In genomic region chr13:9888284-9888683, GRCm38 (mm10) we compare ENCODE assay signal across 22 mouse cellular contexts.
A peak's percentile ranks its signal among the peaks of the same experiment; 100 is the strongest.
DNase-seq lines count a peak whose midpoint lies in the region; ATAC-seq lines count a peak whose summit lies in the region.
"Had no signal": no experiment of that assay in that cellular context is flagged by ENCODE, and none has a peak within 500 bp of the region (broad histone marks: within the 10 kb centered on the region; RNA-seq: fewer than 3 reads in every experiment).

No protein-coding gene starts in this region.

- no peak overlapping the region for H3K4me3 ChIP-seq in heart, embryonic 12.5 days
- no peak overlapping the region for H3K4me3 ChIP-seq in hindbrain, embryonic 14.5 days (replicated peaks; ENCODE audit: low read length)
- no peak overlapping the region for H3K4me3 ChIP-seq in hindbrain, embryonic 12.5 days
- H3K4me3 ChIP-seq in midbrain, embryonic 11.5 days (ENCODE audit: low read depth, low read length) = no peak overlapping the region
- H3K4me3 ChIP-seq in midbrain, embryonic 10.5 days = no peak overlapping the region
- no peak overlapping the region for H3K4me3 ChIP-seq in neural tube, embryonic 14.5 days (ENCODE audit: low read depth, low read length)

- H3K4me1 ChIP-seq in heart, embryonic 12.5 days (replicated peaks) = peaks cover 8% of the 10 kb centered on the region; the same call in 1 of the 2 replicates
- no peaks in the 10 kb centered on the region for H3K4me1 ChIP-seq in hindbrain, embryonic 14.5 days (replicated peaks; ENCODE audit: control insufficient read depth, insufficient read depth, low read length)
- no peaks in the 10 kb centered on the region for H3K4me1 ChIP-seq in hindbrain, embryonic 12.5 days
- no peaks in the 10 kb centered on the region for H3K4me1 ChIP-seq in midbrain, embryonic 11.5 days (ENCODE audit: control insufficient read depth, insufficient read depth, low read length)
- H3K4me1 ChIP-seq in midbrain, embryonic 10.5 days = no peaks in the 10 kb centered on the region
- H3K4me1 ChIP-seq in neural tube, embryonic 14.5 days (ENCODE audit: control insufficient read depth, insufficient read depth, low read length) = no peaks in the 10 kb centered on the region

- no peak for ATAC-seq in heart, embryonic 12.5 days (ENCODE audit: insufficient number of reproducible peaks, low FRiP score)
- 0 out of 2 replicates have a peak, but pooled peaks have one; percentile 17 for ATAC-seq in hindbrain, embryonic 14.5 days (ENCODE audit: low FRiP score)
- no peak for ATAC-seq in hindbrain, embryonic 12.5 days (ENCODE audit: low FRiP score)
- no peak for ATAC-seq in midbrain, embryonic 11.5 days (ENCODE audit: low FRiP score)
- peak; percentile 51; the same call in 1 of the 2 replicates for ATAC-seq in neural tube, embryonic 14.5 days (ENCODE audit: low read depth)
- ATAC-seq: activated CD4-positive, CD25-positive, alpha-beta regulatory T cell, adult 4 months; CD4-positive, CD25-positive, alpha-beta regulatory T cell, adult 4 months; Patski had no signal

- peak; percentile 73 for DNase-seq in heart, adult 11 months
- DNase-seq in hindbrain, embryonic 14.5 days (ENCODE audit: low spot score) = no peak
- peak; percentile 68 for DNase-seq in midbrain, embryonic 11.5 days (ENCODE audit: low spot score, missing footprints)
- DNase-seq in midbrain, embryonic 10.5 days (ENCODE audit: low spot score) = no peak
- no peak for DNase-seq in neural tube, embryonic 10.5 days (ENCODE audit: extremely low spot score, low spot score)
- DNase-seq: adrenal gland, adult 2 months; adrenal gland, adult 8-10 months; adrenal gland, postnatal 10 days; adrenal gland, postnatal 14 days; adrenal gland, postnatal 25 days; adrenal gland, postnatal 36 days; B cell, adult 2 months; cerebellum, adult 11 months; cerebellum, adult 11-12 months had no signal

- 55% methylated on average over 5 of the region's 5 CpGs for WGBS in heart, embryonic 12.5 days
- 78% methylated on average over 5 of the region's 5 CpGs for WGBS in hindbrain, embryonic 14.5 days
- WGBS in hindbrain, embryonic 12.5 days = 69% methylated on average over 5 of the region's 5 CpGs
- 85% methylated on average over 5 of the region's 5 CpGs for WGBS in midbrain, embryonic 11.5 days
- WGBS in midbrain, embryonic 10.5 days = 78% methylated on average over 5 of the region's 5 CpGs
- 86% methylated on average over 5 of the region's 5 CpGs for WGBS in neural tube, embryonic 14.5 days

- no peaks in the 10 kb centered on the region for H3K36me3 ChIP-seq in heart, embryonic 12.5 days
- H3K36me3 ChIP-seq in hindbrain, embryonic 14.5 days (replicated peaks; ENCODE audit: control insufficient read depth, insufficient read depth) = no peaks in the 10 kb centered on the region
- H3K36me3 ChIP-seq in hindbrain, embryonic 12.5 days = no peaks in the 10 kb centered on the region
- no peaks in the 10 kb centered on the region for H3K36me3 ChIP-seq in midbrain, embryonic 11.5 days (ENCODE audit: control insufficient read depth, insufficient read depth, low read length)
- no peaks in the 10 kb centered on the region for H3K36me3 ChIP-seq in midbrain, embryonic 10.5 days
- no peaks in the 10 kb centered on the region for H3K36me3 ChIP-seq in neural tube, embryonic 14.5 days (ENCODE audit: control insufficient read depth, insufficient read depth, low read length)
- H3K36me3 ChIP-seq: G1E had no signal

- no peak overlapping the region for H3K9ac ChIP-seq in heart, embryonic 12.5 days
- no peak overlapping the region for H3K9ac ChIP-seq in hindbrain, embryonic 14.5 days
- H3K9ac ChIP-seq in hindbrain, embryonic 12.5 days = no peak overlapping the region
- no peak overlapping the region for H3K9ac ChIP-seq in midbrain, embryonic 11.5 days (ENCODE audit: low read length)
- no peak overlapping the region for H3K9ac ChIP-seq in neural tube, embryonic 14.5 days (replicated peaks; ENCODE audit: low read depth, low read length)

- H3K27ac ChIP-seq in heart, embryonic 12.5 days (ENCODE audit: poor library complexity, severe bottlenecking) = no peak overlapping the region
- no peak overlapping the region for H3K27ac ChIP-seq in hindbrain, embryonic 14.5 days
- no peak overlapping the region for H3K27ac ChIP-seq in hindbrain, embryonic 12.5 days
- H3K27ac ChIP-seq in midbrain, embryonic 11.5 days (ENCODE audit: low read depth, low read length) = no peak overlapping the region
- no peak overlapping the region for H3K27ac ChIP-seq in midbrain, embryonic 10.5 days (replicated peaks)
- no peak overlapping the region for H3K27ac ChIP-seq in neural tube, embryonic 14.5 days (ENCODE audit: low read depth, low read length)

- H3K4me2 ChIP-seq in heart, embryonic 12.5 days = no peak overlapping the region
- no peak overlapping the region for H3K4me2 ChIP-seq in hindbrain, embryonic 14.5 days (replicated peaks)
- H3K4me2 ChIP-seq in hindbrain, embryonic 12.5 days (replicated peaks) = no peak overlapping the region
- no peak overlapping the region for H3K4me2 ChIP-seq in midbrain, embryonic 11.5 days
- H3K4me2 ChIP-seq in neural tube, embryonic 14.5 days (ENCODE audit: low read depth, low read length) = no peak overlapping the region

- H3K9me3 ChIP-seq in heart, embryonic 12.5 days (replicated peaks) = no peaks in the 10 kb centered on the region
- no peaks in the 10 kb centered on the region for H3K9me3 ChIP-seq in hindbrain, embryonic 14.5 days (ENCODE audit: control insufficient read depth, low read length)
- H3K9me3 ChIP-seq in hindbrain, embryonic 12.5 days (replicated peaks) = no peaks in the 10 kb centered on the region
- H3K9me3 ChIP-seq in midbrain, embryonic 11.5 days (ENCODE audit: control insufficient read depth, low read length) = no peaks in the 10 kb centered on the region
- H3K9me3 ChIP-seq in midbrain, embryonic 10.5 days (replicated peaks) = no peaks in the 10 kb centered on the region
- no peaks in the 10 kb centered on the region for H3K9me3 ChIP-seq in neural tube, embryonic 14.5 days (ENCODE audit: control insufficient read depth, low read length)
- H3K9me3 ChIP-seq: G1E had no signal

- H3K27me3 ChIP-seq in heart, embryonic 12.5 days (replicated peaks) = 0 out of 2 replicates have a peak, but pooled peaks cover 4% of the 10 kb centered on the region
- no peaks in the 10 kb centered on the region for H3K27me3 ChIP-seq in hindbrain, embryonic 14.5 days (ENCODE audit: control insufficient read depth, insufficient read depth, low read length)
- no peaks in the 10 kb centered on the region for H3K27me3 ChIP-seq in hindbrain, embryonic 12.5 days
- no peaks in the 10 kb centered on the region for H3K27me3 ChIP-seq in midbrain, embryonic 11.5 days (ENCODE audit: control insufficient read depth, insufficient read depth, low read length)
- no peaks in the 10 kb centered on the region for H3K27me3 ChIP-seq in midbrain, embryonic 10.5 days (ENCODE audit: low read depth, poor library complexity, severe bottlenecking)
- H3K27me3 ChIP-seq in neural tube, embryonic 14.5 days (ENCODE audit: control insufficient read depth, insufficient read depth, low read length) = no peaks in the 10 kb centered on the region
- H3K27me3 ChIP-seq: CH12.LX, Patski had no signal

Comparison
In these comparisons a context has a peak if more than half of its experiments do, and no peak if none do; other contexts are left out.
1. DNase-seq: peak in heart, adult 11 months (single experiment) and midbrain, embryonic 11.5 days (single experiment); none in hindbrain, embryonic 14.5 days (single experiment), midbrain, embryonic 10.5 days (single experiment) and neural tube, embryonic 10.5 days (single experiment).
2. ATAC-seq: peak in hindbrain, embryonic 14.5 days (single experiment) and neural tube, embryonic 14.5 days (single experiment); none in heart, embryonic 12.5 days (single experiment), hindbrain, embryonic 12.5 days (single experiment) and midbrain, embryonic 11.5 days (single experiment).